In genomic region chr19:8837251-8837791, GRCm38 (mm10) we compare ENCODE assay signal across 8 mouse cellular contexts. TPM values are rescaled to one million over a fixed set of nuclear protein-coding genes. Genes with fewer than 3 reads are reported as not detected.
DNase-seq lines count a peak whose midpoint lies in the region; ATAC-seq and TF ChIP-seq lines count a peak whose summit lies in the region.

Bscl2 (plus strand) TSS chr19:8837467.

- peak within 1 kb of the TSS; percentile 95 for H3K4me3 ChIP-seq in gastrocnemius, adult 2 months
- H3K4me3 ChIP-seq in hindbrain, embryonic 16.5 days (ENCODE audit: low read length) = peak within 1 kb of the TSS; percentile 55

- peaks cover 10% of the 10 kb centered on the region for H3K4me1 ChIP-seq in hindbrain, embryonic 16.5 days (ENCODE audit: control insufficient read depth, insufficient read depth, low read depth, low read length)

- DNase-seq in ZHBTc4 (ENCODE audit: low read depth, low spot score) = peak; percentile 95
- DNase-seq in cerebellum, postnatal 4 days (ENCODE audit: low spot score in 2 of 2) = peak; percentile 79 to 84
- peak; percentile 89 for DNase-seq in gastrocnemius, adult 2 months
- DNase-seq in left cerebral cortex, adult 18-20 months (ENCODE audit: low spot score in 2 of 2) = peak; percentile 81 to 87
- peak; percentile 86 to 90 for DNase-seq in lung, postnatal 4 days
- DNase-seq in retina, postnatal 1 day = peak; percentile 94
- DNase-seq in urinary bladder, adult 2 months (ENCODE audit: low spot score) = peak; percentile 76

- WGBS in hindbrain, embryonic 16.5 days = under 1% methylated on average over 38 of the region's 38 CpGs

- peak; percentile 78 for TF ChIP-seq CTCF in gastrocnemius, adult 2 months (IDR thresholded peaks at IDR 0.05)

- no peaks in the 10 kb centered on the region for H3K9me3 ChIP-seq in hindbrain, embryonic 16.5 days (ENCODE audit: control insufficient read depth, low read length)

- H3K27me3 ChIP-seq in hindbrain, embryonic 16.5 days (replicated peaks; ENCODE audit: control insufficient read depth, insufficient read depth, low read length) = no peaks in the 10 kb centered on the region

- H3K9ac ChIP-seq in hindbrain, embryonic 16.5 days (ENCODE audit: low read depth, low read length) = peak within 1 kb of the TSS; percentile 75

- intact Hi-C loops in gastrocnemius, adult 2 months (cut with DNase I) = no loop called here

- H3K27ac ChIP-seq in gastrocnemius, adult 2 months = peak within 1 kb of the TSS; percentile 94
- peak within 1 kb of the TSS; percentile 97 for H3K27ac ChIP-seq in hindbrain, embryonic 16.5 days (ENCODE audit: low read depth, low read length)

- H3K4me2 ChIP-seq in hindbrain, embryonic 16.5 days (ENCODE audit: low read length) = peak within 1 kb of the TSS; percentile 89

- peaks cover 12% of the 10 kb centered on the region for H3K36me3 ChIP-seq in hindbrain, embryonic 16.5 days (ENCODE audit: control insufficient read depth, insufficient read depth, low read length)

- peak; percentile 73 for ATAC-seq in hindbrain, embryonic 16.5 days

RNA-seq across cellular contexts. Expression of gene Bscl2, which starts in this region (rescaled TPM):
- 10 to 100 TPM; 16.8 to 18.4 TPM for total RNA-seq in gastrocnemius, adult 2 months (2021)
- 117 TPM in 2 replicates for polyA plus RNA-seq in hindbrain, embryonic 16.5 days (2015; fragmentation: Nextera tagmentation; extraction: Ambion mirVana)
- total RNA-seq in left cerebral cortex, adult 18-20 months (2021) = 100 to 1,000 TPM in 1 of 2 experiments, 10 to 100 TPM in 1; 98.1 to 112 TPM
- polyA plus RNA-seq in urinary bladder, adult 2 months (2012; rRNA removed) = 66.7 and 71.0 TPM in 2 replicates

Comparison
In these comparisons a context has a peak if more than half of its experiments do, and no peak if none do; other contexts are left out.
1. Peak in every context shown above with its lines: DNase-seq, ATAC-seq, H3K4me3 ChIP-seq and H3K27ac ChIP-seq.
2. RNA of gene Bscl2 (total RNA-seq): 98.1 to 112 TPM in left cerebral cortex, adult 18-20 months; 16.8 to 18.4 TPM in gastrocnemius, adult 2 months; every median in the first group is over 4 times any median in the second.